Mouse (Mus musculus) embryonic facial prominence, embryonic 11.5 days (tissue): Measurements from ENCODE around the gene Fmod. TPM values are rescaled to one million over a fixed set of nuclear protein-coding genes. Genes with fewer than 3 reads are reported as not detected.

ENCODE experiments used
- ATAC-seq: fragments of 200-750 bp; cut with Nextera tagmentation; replicated peaks from 2 replicates; pipeline ENCODE4 v1.8.0; 2017; ENCODE audit warnings: low read depth; ENCODE audit not compliant: insufficient number of reproducible peaks, low FRiP score, low TSS enrichment
- DNase-seq: peaks from one replicate; pipeline ENCODE4 v3.0.0-alpha.2; 2015; ENCODE audit warnings: low spot score
- H3K27ac ChIP-seq: fragments of 300-500 bp; sonication (generic); replicated peaks from 2 replicates; pipeline ENCODE4 v1.5.1; 2014; ENCODE audit warnings: mild to moderate bottlenecking, low read depth, low read length, control low read depth
- H3K27me3 ChIP-seq: fragments of 300-500 bp; sonication (generic); 2 replicates; pipeline ENCODE4 v1.6.1; 2014; ENCODE audit warnings: mild to moderate bottlenecking, low read length, moderate library complexity, mixed read lengths; ENCODE audit not compliant: control insufficient read depth, insufficient read depth
- H3K36me3 ChIP-seq: fragments of 300-500 bp; sonication (generic); replicated peaks from 2 replicates; pipeline ENCODE4 v1.6.1; 2014; ENCODE audit warnings: low read depth, mild to moderate bottlenecking, low read length, moderate library complexity, mixed read lengths; ENCODE audit not compliant: control insufficient read depth, insufficient read depth
- H3K4me1 ChIP-seq: fragments of 300-500 bp; sonication (generic); 2 replicates; pipeline ENCODE4 v1.6.1; 2014; ENCODE audit warnings: low read length, mixed read lengths; ENCODE audit not compliant: control insufficient read depth, insufficient read depth
- H3K4me2 ChIP-seq: fragments of 300-500 bp; sonication (generic); 2 replicates; pipeline ENCODE4 v1.6.1; 2014; ENCODE audit warnings: low read depth, mild to moderate bottlenecking, control low read depth, low read length, moderate library complexity
- H3K4me3 ChIP-seq: fragments of 300-500 bp; sonication (generic); 2 replicates; pipeline ENCODE4 v1.5.1; 2014; ENCODE audit warnings: low read depth, low read length, control low read depth
- H3K9ac ChIP-seq: fragments of 300-500 bp; sonication (generic); replicated peaks from 2 replicates; pipeline ENCODE4 v1.6.1; 2014; ENCODE audit warnings: mild to moderate bottlenecking, control low read depth, low read length
- H3K9me3 ChIP-seq: fragments of 300-500 bp; sonication (generic); replicated peaks from 2 replicates; pipeline ENCODE4 v1.6.1; 2016; ENCODE audit warnings: mild to moderate bottlenecking, low read length, inconsistent platforms, mixed read lengths; ENCODE audit not compliant: control insufficient read depth
- WGBS: fragments of 180-500 bp; shearing (Covaris S2); extraction: QIAGEN DNeasy Blood & Tissue Kit; methylation state at CpG from one replicate; pipeline ENCODE4 v1.1.7; 2014; 5-methylcytosine and 5-hydroxymethylcytosine counted together
- polyA plus RNA-seq: library from polyadenylated mRNA; unstranded; fragments of >200 nt; fragmentation: Nextera tagmentation; extraction: Ambion mirVana; gene quantifications from 2 replicates; pipeline ENCODE4 v1.2.1, GENCODE M21; 2014

Gene Fmod
- polyA plus RNA-seq, 1 experiment from 2014 or later: 2.4 TPM

GRCm38 (mm10) chr1:134028161-134028846 lies 8.8 kb upstream of the Fmod start:
- 78% methylated on average over 14 of the region's 14 CpGs for WGBS
- no peak for ATAC-seq
- Histone ChIP-seq H3K9ac (no peak overlapping the region), H3K9me3 (no peaks in the 10 kb centered on the region), H3K4me3 (no peak overlapping the region), H3K4me2 (no peak overlapping the region), H3K27ac (no peak overlapping the region), H3K4me1 (no peaks in the 10 kb centered on the region), H3K27me3 (no peaks in the 10 kb centered on the region), H3K36me3 (no peaks in the 10 kb centered on the region)
- DNase-seq: no peak

- WGBS: 61% methylated on average over 2 of the region's 2 CpGs
- ATAC-seq: no peak
- no peaks in the 10 kb centered on the region for H3K36me3 ChIP-seq
Measured at GRCm38 (mm10) chr1:134036492-134036891, 562 bp upstream of the Fmod start.

DNA sequence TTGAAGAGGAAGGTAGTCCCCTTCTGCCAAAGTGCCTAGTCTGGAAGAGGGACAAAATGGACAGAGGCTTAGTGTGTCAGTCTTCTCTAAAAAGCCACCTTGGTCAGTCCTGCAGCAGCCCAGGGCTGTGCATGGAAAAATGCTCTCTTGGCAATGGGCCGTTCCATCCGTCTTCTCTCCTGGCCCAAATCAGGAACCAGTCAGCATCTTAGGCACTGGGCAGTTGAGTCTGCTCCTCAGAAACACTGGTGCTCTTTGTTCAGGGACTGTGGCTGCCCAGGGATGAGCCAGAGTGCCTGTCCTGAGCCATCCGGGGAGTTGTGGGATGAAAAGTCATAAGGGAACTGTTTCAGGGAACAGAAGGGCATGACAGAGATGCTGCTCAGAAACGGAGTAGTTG lies 1.3 kb downstream of the Fmod start:
- H3K36me3 ChIP-seq: no peaks in the 10 kb centered on the region
- H3K27ac ChIP-seq: no peak overlapping the region
- WGBS: 57% methylated on average over 4 of the region's 4 CpGs
- no peaks in the 10 kb centered on the region for H3K27me3 ChIP-seq
- DNase-seq (no peak), ATAC-seq (no peak)
- no peak overlapping the region for H3K4me2 ChIP-seq
- H3K4me1 ChIP-seq: no peaks in the 10 kb centered on the region
- H3K4me3 ChIP-seq: no peak overlapping the region
- no peak overlapping the region for H3K9ac ChIP-seq
- H3K9me3 ChIP-seq: no peaks in the 10 kb centered on the region

More at GRCm38 (mm10) chr1:134036492-134036891, 562 bp upstream of the Fmod start:
- no peak overlapping the region for H3K9ac ChIP-seq
- H3K27me3 ChIP-seq: no peaks in the 10 kb centered on the region
- no peak overlapping the region for H3K27ac ChIP-seq
- H3K4me3 ChIP-seq: no peak overlapping the region
- no peaks in the 10 kb centered on the region for H3K4me1 ChIP-seq
- DNase-seq: no peak
- H3K9me3 ChIP-seq: no peaks in the 10 kb centered on the region
- no peak overlapping the region for H3K4me2 ChIP-seq

DNA sequence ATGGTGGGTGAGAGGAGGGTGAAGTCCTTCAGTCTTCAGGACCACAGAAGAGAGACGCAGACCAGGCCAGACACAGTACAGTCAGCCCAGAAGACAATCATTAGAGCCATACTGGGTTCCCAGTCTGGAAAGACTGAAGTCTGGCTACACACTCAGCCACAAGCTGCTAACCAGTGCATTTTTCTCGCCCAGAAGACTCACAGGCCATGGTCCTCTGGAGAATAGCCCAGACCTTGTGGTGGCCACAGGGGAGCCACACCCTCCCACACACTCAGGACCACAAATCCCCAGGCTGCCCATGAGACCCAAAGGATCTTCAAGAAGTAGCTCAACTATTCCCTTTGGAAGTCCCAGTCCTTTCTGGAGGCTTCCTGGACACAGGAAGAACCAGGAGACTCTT lies 2.3 kb downstream of the Fmod start:
- WGBS: 89% methylated on average over 2 of the region's 2 CpGs
- DNase-seq: no peak
- no peak for ATAC-seq
- H3K9me3 ChIP-seq: no peaks in the 10 kb centered on the region
- H3K4me3 ChIP-seq: no peak overlapping the region
- H3K4me2 ChIP-seq: no peak overlapping the region
- H3K27ac ChIP-seq: no peak overlapping the region
- no peaks in the 10 kb centered on the region for H3K4me1 ChIP-seq
- H3K36me3 ChIP-seq: no peaks in the 10 kb centered on the region
- no peak overlapping the region for H3K9ac ChIP-seq
- no peaks in the 10 kb centered on the region for H3K27me3 ChIP-seq

GRCm38 (mm10) chr1:134041900-134042299 lies 4.8 kb downstream of the Fmod start:
- H3K9ac ChIP-seq: no peak overlapping the region
- H3K27ac ChIP-seq: no peak overlapping the region
- no peaks in the 10 kb centered on the region for H3K9me3 ChIP-seq
- DNase-seq: no peak
- H3K4me1 ChIP-seq: no peaks in the 10 kb centered on the region
- H3K4me3 ChIP-seq: no peak overlapping the region
- H3K36me3 ChIP-seq: no peaks in the 10 kb centered on the region
- no peak for ATAC-seq
- no peaks in the 10 kb centered on the region for H3K27me3 ChIP-seq
- WGBS: 46% methylated on average over 2 of the region's 2 CpGs
- no peak overlapping the region for H3K4me2 ChIP-seq

DNA sequence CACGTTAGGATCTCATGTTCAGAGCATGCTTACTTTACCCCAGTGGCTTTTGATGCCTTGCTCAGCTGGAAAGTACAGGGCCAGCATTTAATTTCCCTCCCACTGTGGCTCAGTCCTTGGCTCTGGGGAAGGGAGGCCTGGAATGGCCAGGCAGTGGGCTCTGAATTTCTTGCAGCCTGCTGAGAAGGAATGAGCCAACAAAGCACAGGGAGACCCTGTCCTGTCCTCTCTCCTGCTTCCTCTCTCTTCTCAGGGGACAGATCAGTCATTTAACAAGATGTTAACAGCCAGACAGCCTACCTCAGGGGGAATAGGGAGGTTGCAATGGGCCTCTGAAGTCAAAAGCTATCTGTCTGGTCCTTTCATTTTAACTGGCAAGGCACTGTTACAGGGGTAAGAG lies 5.3 kb downstream of the Fmod start:
- H3K27ac ChIP-seq: no peak overlapping the region
- DNase-seq (no peak), ATAC-seq (no peak)
- no peak overlapping the region for H3K4me2 ChIP-seq
- H3K9me3 ChIP-seq: no peaks in the 10 kb centered on the region
- 19% methylated on average over 1 of the region's 1 CpGs for WGBS
- H3K27me3 ChIP-seq: no peaks in the 10 kb centered on the region
- H3K9ac ChIP-seq: no peak overlapping the region
- no peak overlapping the region for H3K4me3 ChIP-seq
- no peaks in the 10 kb centered on the region for H3K4me1 ChIP-seq
- no peaks in the 10 kb centered on the region for H3K36me3 ChIP-seq

- H3K4me1 ChIP-seq: no peaks in the 10 kb centered on the region
- no peak overlapping the region for H3K4me2 ChIP-seq
- no peak overlapping the region for H3K27ac ChIP-seq
- DNase-seq (no peak), ATAC-seq (no peak)
- no peaks in the 10 kb centered on the region for H3K36me3 ChIP-seq
- no peaks in the 10 kb centered on the region for H3K9me3 ChIP-seq
- no peak overlapping the region for H3K9ac ChIP-seq
- 91% methylated on average over 6 of the region's 6 CpGs for WGBS
- H3K4me3 ChIP-seq: no peak overlapping the region
- H3K27me3 ChIP-seq: no peaks in the 10 kb centered on the region; the same call in 1 of the 2 replicates
Measured at GRCm38 (mm10) chr1:134044805-134045204, 7.8 kb downstream of the Fmod start.

DNA sequence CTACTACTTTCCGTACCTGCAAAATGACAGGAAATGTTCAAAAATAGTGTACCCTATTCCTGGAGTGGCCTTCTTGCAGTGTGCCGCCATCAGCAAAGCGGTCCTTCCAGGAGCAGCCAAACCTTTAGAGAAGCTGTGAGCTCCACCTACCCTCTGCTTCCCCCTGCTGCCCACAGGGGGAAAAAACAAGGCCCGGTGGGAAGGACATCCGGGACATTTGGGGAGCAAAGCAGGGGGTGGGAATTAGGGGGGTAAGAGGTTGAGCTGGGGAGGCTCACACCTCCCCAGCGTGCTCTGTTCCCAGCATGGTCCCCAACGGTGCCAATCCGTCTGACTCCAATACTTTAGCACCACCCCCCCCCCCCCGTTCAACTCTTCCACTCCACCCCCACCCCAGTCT lies 8.9 kb downstream of the Fmod start:
- WGBS: 6% methylated on average over 9 of the region's 9 CpGs
- ATAC-seq: peak; percentile 31; the same call in 1 of the 2 replicates
- Histone ChIP-seq H3K27ac (no peak overlapping the region), H3K9ac (peak overlapping the region; percentile 43), H3K4me1 (no peaks in the 10 kb centered on the region), H3K9me3 (no peaks in the 10 kb centered on the region), H3K27me3 (no peaks in the 10 kb centered on the region; the same call in 1 of the 2 replicates), H3K4me2 (peak overlapping the region; percentile 38), H3K4me3 (peak overlapping the region; percentile 14; the same call in 1 of the 2 replicates), H3K36me3 (no peaks in the 10 kb centered on the region)
- DNase-seq: peak; percentile 87
